Mouse (Mus musculus): ENCODE data around the gene Prkaca. TPM values are rescaled to one million over a fixed set of nuclear protein-coding genes. Genes with fewer than 3 reads are reported as not detected.

Gene Prkaca
- total RNA-seq (2021): 100 to 1,000 TPM; 199 to 209 TPM

DNA sequence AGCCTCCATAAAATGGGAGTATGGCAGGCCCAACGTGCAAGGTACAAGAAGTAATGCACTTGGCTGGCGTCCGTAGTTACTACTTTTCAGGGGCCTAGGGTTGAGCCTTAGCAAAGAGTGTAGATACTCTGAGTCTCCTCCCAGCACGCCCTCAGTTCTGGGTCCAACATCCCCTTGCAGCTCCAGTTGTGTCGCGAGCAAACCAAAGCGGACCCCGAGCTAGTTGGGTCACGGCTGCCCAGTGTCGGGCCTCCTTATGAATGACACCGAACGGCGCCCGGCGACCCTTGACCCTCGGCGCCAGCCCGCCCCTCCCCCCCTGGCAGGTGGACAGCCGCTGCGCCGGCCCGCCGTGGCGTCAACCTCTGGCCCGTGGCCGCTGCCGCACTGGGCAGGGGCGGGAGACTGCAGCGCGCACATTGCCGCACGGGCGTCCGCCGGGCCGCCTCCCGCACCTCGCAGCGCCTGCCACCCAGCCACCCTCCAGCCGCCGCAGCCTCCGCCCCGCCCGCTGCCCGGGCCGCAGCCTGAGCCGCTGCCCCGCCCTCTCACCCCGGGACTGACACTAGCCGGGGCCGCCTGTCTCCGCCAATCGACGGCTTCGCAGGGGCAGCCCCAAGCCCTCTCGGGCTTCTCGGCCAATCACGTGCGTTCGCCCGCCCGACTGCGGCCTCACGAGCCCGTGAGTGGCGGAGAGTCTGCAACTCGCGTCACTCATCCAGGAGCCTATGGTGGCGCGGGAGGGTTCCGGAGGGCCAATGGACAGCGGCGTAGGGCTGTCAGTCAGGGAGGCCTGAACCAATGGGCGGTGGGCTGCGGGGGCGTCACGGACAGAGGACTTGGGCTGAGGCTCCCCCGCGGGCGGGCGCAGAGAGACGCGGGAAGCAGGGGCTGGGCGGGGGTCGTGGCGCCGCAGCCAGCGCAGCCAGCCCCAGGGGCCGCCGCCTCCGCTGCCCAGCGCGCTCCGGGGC, at the start of gene Prkaca:
Gene Prkaca, plus strand, starts transcription at position 844 of the 971 bp plus-strand sequence.
- DNase-seq: peak; percentile 99
- intact Hi-C loops (cut with DNase I): no loop called here

DNA sequence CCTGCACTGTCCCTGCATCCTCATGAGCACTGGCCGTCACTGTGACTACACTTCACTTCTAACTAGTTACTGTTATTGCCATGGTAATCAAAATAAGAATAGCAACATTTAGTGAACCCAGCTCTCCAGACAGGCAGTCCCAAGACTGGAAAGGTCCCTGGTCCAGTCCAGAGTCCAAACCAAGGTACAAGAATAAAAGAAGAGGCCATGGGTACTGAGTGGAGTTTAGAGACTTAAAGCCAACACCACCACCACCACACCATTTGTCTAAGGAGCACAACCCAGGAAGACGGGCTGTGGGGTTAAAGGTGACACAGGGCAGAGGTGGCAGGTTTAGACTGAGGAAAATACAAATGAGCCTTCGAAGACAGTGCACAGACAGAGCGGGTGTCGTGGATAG, 48.2 kb upstream of the Prkaca start:
- intact Hi-C loops (cut with DNase I): loop anchor here (10.0 kb wide), 1 partner anchor 200 kb away; no protein-coding TSS in a partner anchor
- DNase-seq: no peak

GRCm38 (mm10) chr8:83926266-83926665, 46.5 kb upstream of the Prkaca start:
- DNase-seq: no peak
- intact Hi-C loops (cut with DNase I): loop anchor here (10.0 kb wide), 1 partner anchor 201 kb away; no protein-coding TSS in a partner anchor

DNA sequence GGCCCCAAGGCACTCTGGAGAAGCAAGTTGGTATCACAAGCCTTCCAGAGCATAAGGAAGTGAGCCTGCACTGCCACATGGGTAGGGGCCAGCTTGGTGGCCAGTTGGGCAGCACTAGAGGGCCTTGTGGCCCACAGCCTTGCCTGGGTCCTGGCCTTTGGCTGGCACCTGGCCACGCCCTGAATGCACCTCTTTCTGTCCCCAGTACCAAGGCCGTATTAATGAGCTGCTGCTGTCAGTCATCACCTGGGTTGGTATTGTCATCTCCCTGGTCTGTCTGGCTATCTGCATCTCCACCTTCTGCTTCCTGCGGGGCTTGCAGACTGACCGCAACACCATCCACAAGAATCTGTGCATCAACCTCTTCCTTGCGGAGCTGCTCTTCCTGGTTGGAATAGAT, 38.6 kb upstream of the Prkaca start:
- intact Hi-C loops (cut with DNase I): no loop called here
- DNase-seq: no peak

GRCm38 (mm10) chr8:83934994-83935393, 37.8 kb upstream of the Prkaca start:
- intact Hi-C loops (cut with DNase I): no loop called here
- no peak for DNase-seq

GRCm38 (mm10) chr8:83935435-83935834, 37.4 kb upstream of the Prkaca start:
- intact Hi-C loops (cut with DNase I): no loop called here
- no peak for DNase-seq

DNA sequence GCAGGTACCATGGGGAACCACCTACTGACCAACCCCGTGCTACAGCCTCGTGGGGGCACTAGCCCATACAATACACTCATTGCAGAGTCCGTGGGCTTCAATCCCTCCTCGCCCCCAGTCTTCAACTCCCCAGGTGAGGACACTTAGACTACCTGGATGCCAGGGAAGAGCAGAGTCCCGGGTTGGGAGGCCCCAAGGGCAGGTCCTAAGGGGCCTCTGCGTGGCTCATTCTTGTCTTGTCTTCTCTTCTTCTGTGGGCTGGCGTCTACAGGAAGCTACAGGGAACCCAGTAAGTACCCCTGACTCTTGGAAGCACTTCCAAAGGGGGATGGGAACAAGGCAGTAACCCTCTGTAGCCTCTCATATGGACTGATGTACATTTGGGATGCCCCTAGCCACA, 35.1 kb upstream of the Prkaca start:
- no peak for DNase-seq
- intact Hi-C loops (cut with DNase I): no loop called here

DNA sequence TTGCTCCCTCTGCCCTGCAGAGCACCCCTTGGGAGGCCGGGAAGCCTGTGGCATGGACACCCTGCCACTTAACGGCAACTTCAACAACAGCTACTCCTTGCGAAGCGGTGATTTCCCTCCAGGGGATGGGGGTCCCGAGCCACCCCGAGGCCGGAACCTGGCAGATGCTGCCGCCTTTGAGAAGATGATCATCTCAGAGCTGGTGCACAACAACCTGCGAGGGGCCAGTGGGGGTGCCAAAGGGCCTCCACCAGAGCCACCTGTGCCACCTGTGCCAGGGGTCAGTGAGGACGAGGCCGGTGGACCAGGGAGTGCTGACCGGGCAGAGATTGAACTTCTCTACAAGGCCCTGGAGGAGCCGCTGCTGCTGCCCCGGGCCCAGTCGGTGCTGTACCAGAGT, 34.5 kb upstream of the Prkaca start:
- intact Hi-C loops (cut with DNase I): no loop called here
- DNase-seq: no peak

- DNase-seq: no peak
- intact Hi-C loops (cut with DNase I): no loop called here
Measured at GRCm38 (mm10) chr8:83941066-83941677, 31.6 kb upstream of the Prkaca start.

- intact Hi-C loops (cut with DNase I): no loop called here
- no peak for DNase-seq
Measured at GRCm38 (mm10) chr8:83942446-83942845, 30.3 kb upstream of the Prkaca start.

GRCm38 (mm10) chr8:83945540-83945939, 27.3 kb upstream of the Prkaca start:
- DNase-seq: no peak
- intact Hi-C loops (cut with DNase I): no loop called here

GRCm38 (mm10) chr8:83954749-83955105, 18.1 kb upstream of the Prkaca start:
- DNase-seq: no peak
- intact Hi-C loops (cut with DNase I): loop anchor here (10.0 kb wide), 1 partner anchor 180 kb away; no protein-coding TSS in a partner anchor

- intact Hi-C loops (cut with DNase I): loop anchor here (10.0 kb wide), 1 partner anchor 181 kb away; no protein-coding TSS in a partner anchor
- peak; percentile 100 for DNase-seq
Measured at GRCm38 (mm10) chr8:83955106-83955957, 17.5 kb upstream of the Prkaca start, which contains the start of the genes Gm10644 and Asf1b. Gene Gm10644 (minus strand): TSS chr8:83955205. Gene Asf1b (plus strand): TSS chr8:83955507.

DNA sequence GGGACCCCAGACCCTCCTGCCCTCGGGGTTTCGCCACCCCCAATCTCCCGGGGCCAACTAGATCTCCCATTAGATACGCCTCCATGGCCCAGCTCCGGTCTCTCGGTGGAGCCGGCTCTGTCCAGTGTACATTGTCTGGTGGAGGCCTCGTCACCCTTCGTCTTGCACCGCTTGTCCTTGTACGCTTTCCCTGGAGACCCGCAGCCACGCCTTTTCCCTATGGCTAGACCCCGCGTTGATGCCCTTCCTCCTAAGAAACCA, 16.9 kb upstream of the Prkaca start:
- DNase-seq: no peak
- intact Hi-C loops (cut with DNase I): loop anchor here (10.0 kb wide), 1 partner anchor 181 kb away; no protein-coding TSS in a partner anchor

GRCm38 (mm10) chr8:83956789-83957188, 16.0 kb upstream of the Prkaca start:
- DNase-seq: no peak
- intact Hi-C loops (cut with DNase I): loop anchor here (10.0 kb wide), 1 partner anchor 182 kb away; no protein-coding TSS in a partner anchor

- intact Hi-C loops (cut with DNase I): no loop called here
- DNase-seq: no peak
Measured at GRCm38 (mm10) chr8:83964015-83964765, 8.6 kb upstream of the Prkaca start.

DNA sequence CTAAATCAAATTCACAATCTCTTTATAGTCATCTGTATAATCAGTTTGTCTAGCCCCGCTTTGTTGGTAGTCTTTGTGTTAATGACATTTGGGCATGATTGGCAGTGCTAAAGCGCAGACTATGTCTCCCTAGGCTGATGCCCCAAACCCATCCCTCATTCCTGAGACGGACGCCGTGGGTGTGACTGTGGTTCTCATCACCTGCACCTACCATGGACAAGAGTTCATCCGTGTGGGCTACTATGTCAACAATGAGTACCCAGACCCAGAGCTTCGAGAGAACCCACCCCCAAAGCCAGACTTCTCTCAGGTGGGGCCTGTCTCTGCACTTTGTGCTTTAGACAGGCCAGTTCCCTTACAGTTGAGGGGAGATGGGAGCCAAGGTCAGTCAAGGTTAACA, 5.1 kb upstream of the Prkaca start:
- intact Hi-C loops (cut with DNase I): no loop called here
- DNase-seq: no peak

DNA sequence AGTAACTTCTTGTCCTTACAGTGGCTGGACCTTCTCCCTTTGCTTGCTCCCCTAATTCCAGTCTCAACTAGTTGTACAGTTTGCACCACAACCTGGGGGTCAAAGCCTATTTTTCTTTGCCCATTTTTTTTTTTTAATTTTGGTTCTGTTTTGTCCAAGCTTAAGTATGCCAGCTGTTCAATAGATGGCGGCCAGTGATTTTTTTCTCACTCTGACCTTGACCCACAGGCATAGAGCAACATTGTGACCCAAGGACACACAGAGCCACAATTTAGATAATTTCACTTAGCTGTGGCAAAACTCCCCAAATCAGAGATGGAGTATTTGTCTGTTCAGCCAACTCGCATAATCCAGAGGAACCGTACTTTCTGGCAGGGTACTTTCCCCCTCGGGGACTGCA, 1.7 kb upstream of the Prkaca start:
- DNase-seq: no peak
- intact Hi-C loops (cut with DNase I): no loop called here

GRCm38 (mm10) chr8:83971661-83972060, 1.1 kb upstream of the Prkaca start:
- intact Hi-C loops (cut with DNase I): no loop called here
- no peak for DNase-seq
